Mouse (Mus musculus) hindbrain, embryonic 14.5 days (tissue): ENCODE results near the gene Hmga1b. TPM values are rescaled to one million over a fixed set of nuclear protein-coding genes. Genes with fewer than 3 reads are reported as not detected.
"Not testable (repeated sequence)": the region's sequence is repeated elsewhere in the genome, so short reads cannot be mapped to it uniquely, and the experiment has no call there.

Source experiments
- ATAC-seq: fragments of 200-750 bp; cut with Nextera tagmentation; 2 replicates; pipeline ENCODE4 v1.8.0; 2017; ENCODE audit warnings: moderate number of reproducible peaks, mild to moderate bottlenecking, moderate TSS enrichment, moderate library complexity; ENCODE audit not compliant: low FRiP score
- DNase-seq: peaks from one replicate; pipeline ENCODE4 v3.0.0-alpha.2; 2015; ENCODE audit warnings: low spot score
- H3K27ac ChIP-seq: fragments of 300-500 bp; sonication (generic); 2 replicates; pipeline ENCODE4 v1.5.1; 2014; ENCODE audit warnings: mild to moderate bottlenecking, moderate library complexity
- H3K27me3 ChIP-seq: fragments of 300-500 bp; sonication (generic); 2 replicates; pipeline ENCODE4 v1.6.1; 2014; ENCODE audit warnings: mild to moderate bottlenecking, low read length, mixed read lengths; ENCODE audit not compliant: control insufficient read depth, insufficient read depth
- H3K36me3 ChIP-seq: fragments of 300-500 bp; sonication (generic); replicated peaks from 2 replicates; pipeline ENCODE4 v1.6.1; 2014; ENCODE audit not compliant: control insufficient read depth, insufficient read depth
- H3K4me1 ChIP-seq: fragments of 300-500 bp; sonication (generic); replicated peaks from 2 replicates; pipeline ENCODE4 v1.6.1; 2014; ENCODE audit warnings: antibody characterized with exemption, low read length, mixed read lengths; ENCODE audit not compliant: control insufficient read depth, insufficient read depth
- H3K4me2 ChIP-seq: fragments of 300-500 bp; sonication (generic); replicated peaks from 2 replicates; pipeline ENCODE4 v1.6.1; 2014; ENCODE audit warnings: mild to moderate bottlenecking, moderate library complexity
- H3K4me3 ChIP-seq: fragments of 300-500 bp; sonication (generic); replicated peaks from 2 replicates; pipeline ENCODE4 v1.5.1; 2014; ENCODE audit warnings: mild to moderate bottlenecking, low read length
- H3K9ac ChIP-seq: fragments of 300-500 bp; sonication (generic); 2 replicates; pipeline ENCODE4 v1.6.1; 2014
- H3K9me3 ChIP-seq: fragments of 300-500 bp; sonication (generic); 2 replicates; pipeline ENCODE4 v1.6.1; 2016; ENCODE audit warnings: low read length; ENCODE audit not compliant: control insufficient read depth
- WGBS: fragments of 180-500 bp; shearing (Covaris S2); extraction: QIAGEN DNeasy Blood & Tissue Kit; methylation state at CpG from one replicate; pipeline ENCODE4 v1.1.7; 2014; 5-methylcytosine and 5-hydroxymethylcytosine counted together
- polyA plus RNA-seq: library from polyadenylated mRNA; unstranded; fragments of >200 nt; fragmentation: Nextera tagmentation; extraction: Ambion mirVana; gene quantifications from 2 replicates; pipeline ENCODE4 v1.2.1, GENCODE M21; 2014

Gene Hmga1b
- polyA plus RNA-seq, 1 experiment from 2014 or later: 2.2 TPM

GRCm38 (mm10) chr11:120751606-120752005, 11.0 kb upstream of the Hmga1b start:
- ATAC-seq (no peak), DNase-seq (no peak)
- no peaks in the 10 kb centered on the region for H3K36me3 ChIP-seq
- no peaks in the 10 kb centered on the region for H3K4me1 ChIP-seq
- no peak overlapping the region for H3K9ac ChIP-seq
- H3K4me2 ChIP-seq: no peak overlapping the region
- no peaks in the 10 kb centered on the region for H3K27me3 ChIP-seq
- no peak overlapping the region for H3K4me3 ChIP-seq
- WGBS: 79% methylated on average over 4 of the region's 4 CpGs
- no peaks in the 10 kb centered on the region for H3K9me3 ChIP-seq
- H3K27ac ChIP-seq: no peak overlapping the region

GRCm38 (mm10) chr11:120760236-120760635, 2.4 kb upstream of the Hmga1b start:
- no peaks in the 10 kb centered on the region for H3K4me1 ChIP-seq
- H3K4me2 ChIP-seq: no peak overlapping the region
- no peak overlapping the region for H3K27ac ChIP-seq
- H3K27me3 ChIP-seq: no peaks in the 10 kb centered on the region
- 0 out of 2 replicates have a peak, but pooled peaks cover 7% of the 10 kb centered on the region for H3K9me3 ChIP-seq
- WGBS: 90% methylated on average over 9 of the region's 9 CpGs
- H3K4me3 ChIP-seq: no peak overlapping the region
- no peaks in the 10 kb centered on the region for H3K36me3 ChIP-seq
- no peak overlapping the region for H3K9ac ChIP-seq
- DNase-seq: no peak
- no peak for ATAC-seq

GRCm38 (mm10) chr11:120761811-120762671, 553 bp upstream of the Hmga1b start:
- 0 out of 2 replicates have a peak, but pooled peaks cover 7% of the 10 kb centered on the region for H3K9me3 ChIP-seq
- no peak for DNase-seq
- WGBS: 71% methylated on average over 14 of the region's 14 CpGs
- H3K4me1 ChIP-seq: no peaks in the 10 kb centered on the region
- no peak overlapping the region for H3K9ac ChIP-seq
- no peak overlapping the region for H3K27ac ChIP-seq
- H3K36me3 ChIP-seq: no peaks in the 10 kb centered on the region
- H3K4me2 ChIP-seq: no peak overlapping the region
- H3K27me3 ChIP-seq: no peaks in the 10 kb centered on the region
- no peak overlapping the region for H3K4me3 ChIP-seq
- ATAC-seq: no peak

GRCm38 (mm10) chr11:120763121-120763999, 766 bp downstream of the Hmga1b start:
- H3K27ac ChIP-seq, H3K9ac ChIP-seq, H3K4me2 ChIP-seq, H3K9me3 ChIP-seq, H3K36me3 ChIP-seq, H3K4me1 ChIP-seq, H3K4me3 ChIP-seq, H3K27me3 ChIP-seq, DNase-seq: not testable (repeated sequence)
- peak; percentile 24; the same call in 1 of the 2 replicates for ATAC-seq
- WGBS: 7% methylated on average over 8 of the region's 23 CpGs

- not testable (repeated sequence) for H3K9me3 ChIP-seq, H3K4me2 ChIP-seq, DNase-seq, H3K27ac ChIP-seq, ATAC-seq, H3K4me1 ChIP-seq, H3K4me3 ChIP-seq, H3K9ac ChIP-seq, H3K36me3 ChIP-seq, H3K27me3 ChIP-seq
- 76% methylated on average over 4 of the region's 7 CpGs for WGBS
Observed at GRCm38 (mm10) chr11:120767023-120767422, 4.4 kb downstream of the Hmga1b start.

- no peaks in the 10 kb centered on the region for H3K27me3 ChIP-seq
- DNase-seq (no peak), ATAC-seq (no peak)
- no peak overlapping the region for H3K4me2 ChIP-seq
- H3K4me3 ChIP-seq: no peak overlapping the region
- no peak overlapping the region for H3K9ac ChIP-seq
- no peaks in the 10 kb centered on the region for H3K4me1 ChIP-seq
- WGBS: 55% methylated on average over 1 of the region's 1 CpGs
- no peak overlapping the region for H3K27ac ChIP-seq
- H3K9me3 ChIP-seq: no peaks in the 10 kb centered on the region
- H3K36me3 ChIP-seq: no peaks in the 10 kb centered on the region
Observed at GRCm38 (mm10) chr11:120768206-120768605, 5.6 kb downstream of the Hmga1b start.

GRCm38 (mm10) chr11:120772749-120773148, 10.2 kb downstream of the Hmga1b start:
- Histone ChIP-seq H3K9me3 (no peaks in the 10 kb centered on the region), H3K9ac (no peak overlapping the region), H3K4me1 (peaks cover 4% of the 10 kb centered on the region; the same call in 1 of the 2 replicates), H3K27ac (no peak overlapping the region), H3K27me3 (no peaks in the 10 kb centered on the region), H3K4me2 (no peak overlapping the region), H3K36me3 (no peaks in the 10 kb centered on the region), H3K4me3 (no peak overlapping the region)
- 77% methylated on average over 3 of the region's 3 CpGs for WGBS
- DNase-seq (no peak), ATAC-seq (no peak)

- H3K27ac ChIP-seq: no peak overlapping the region
- H3K36me3 ChIP-seq: no peaks in the 10 kb centered on the region
- DNase-seq (no peak), ATAC-seq (no peak)
- no peak overlapping the region for H3K4me2 ChIP-seq
- no peaks in the 10 kb centered on the region for H3K27me3 ChIP-seq
- WGBS: 85% methylated on average over 7 of the region's 7 CpGs
- peaks cover 4% of the 10 kb centered on the region; the same call in 1 of the 2 replicates for H3K4me1 ChIP-seq
- no peak overlapping the region for H3K9ac ChIP-seq
- H3K9me3 ChIP-seq: no peaks in the 10 kb centered on the region
- no peak overlapping the region for H3K4me3 ChIP-seq
Observed at GRCm38 (mm10) chr11:120773463-120774190, 11.0 kb downstream of the Hmga1b start.
